Mouse (Mus musculus): Measurements from ENCODE around the gene Pparg.

- TF ChIP-seq CTCF (IDR thresholded peaks at IDR 0.05; ENCODE audit: extremely low read depth, insufficient read length, insufficient replicate concordance, low read depth, low read length) (no peak), POLR2A (IDR thresholded peaks at IDR 0.05; ENCODE audit: low read depth, low read length) (no peak)
Observed at GRCm38 (mm10) chr6:115343570-115343969, 17.2 kb upstream of the Pparg start.

Data from small intestine, adult 2 months (tissue).